Mouse (Mus musculus) megakaryocyte, adult 5-6 weeks (primary cell): ENCODE measurements around the gene Clec2d. TPM values are rescaled to one million over a fixed set of nuclear protein-coding genes. Genes with fewer than 3 reads are reported as not detected.
A peak's percentile ranks its signal among the peaks of the same experiment; 100 is the strongest.
"Not testable (repeated sequence)": the region's sequence is repeated elsewhere in the genome, so short reads cannot be mapped to it uniquely, and the experiment has no call there.

Experiments used
- ATAC-seq: 2 replicates; pipeline ENCODE4 v1.8.0; 2016; ENCODE audit warnings: mild to moderate bottlenecking, inconsistent platforms; ENCODE audit not compliant: poor library complexity, severe bottlenecking
- total RNA-seq, 2 experiments: library from RNA; stranded (forward) in 1 of 2; stranded (reverse) in 1 of 2; fragments of 153-499, 151-499 nt in 1 of 2; fragments of 221-1000, 200-1000 nt in 1 of 2; gene quantifications; 2 replicates each; pipeline versions ENCODE4 v1.2.3 to v1.2.4; 2015 to 2017

Gene Clec2d
- total RNA-seq, 2 experiments from 2014 or later, result 28.2 to 253 TPM

DNA sequence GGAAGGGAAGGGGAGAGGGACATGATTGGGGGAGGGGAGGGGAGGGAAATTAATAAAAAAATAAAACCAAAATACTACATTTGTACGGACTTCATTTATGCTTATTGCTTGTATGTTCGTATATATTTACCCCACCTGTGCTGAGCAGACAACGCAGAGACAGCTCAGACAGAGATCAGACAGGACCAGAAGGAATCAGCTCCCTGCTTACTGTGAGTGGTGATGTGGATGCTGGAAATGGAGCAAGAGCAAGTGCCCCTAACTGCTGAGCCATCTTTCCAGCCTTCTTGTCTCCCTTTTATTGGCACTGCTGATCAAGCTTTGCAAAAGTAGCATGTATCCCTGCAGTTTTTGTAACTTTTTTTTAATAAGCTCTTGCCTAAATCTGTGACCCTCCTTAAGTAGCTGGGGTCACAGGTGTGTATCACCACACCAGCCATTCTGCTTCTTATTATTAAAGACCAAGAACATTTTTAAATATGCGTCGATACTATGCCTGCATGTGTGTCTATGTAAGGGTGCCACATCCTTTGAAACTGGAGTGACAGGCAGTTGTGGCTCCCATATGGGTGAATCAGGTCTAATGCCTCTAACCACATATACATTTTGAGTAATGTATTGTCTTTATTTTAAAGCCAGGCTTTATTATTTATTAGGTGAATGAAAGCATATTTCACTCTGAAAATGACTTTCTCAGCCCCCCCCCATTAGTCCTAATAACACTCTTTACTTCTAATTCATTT is 6.2 kb downstream of the Clec2d start:
- no peak for ATAC-seq

DNA sequence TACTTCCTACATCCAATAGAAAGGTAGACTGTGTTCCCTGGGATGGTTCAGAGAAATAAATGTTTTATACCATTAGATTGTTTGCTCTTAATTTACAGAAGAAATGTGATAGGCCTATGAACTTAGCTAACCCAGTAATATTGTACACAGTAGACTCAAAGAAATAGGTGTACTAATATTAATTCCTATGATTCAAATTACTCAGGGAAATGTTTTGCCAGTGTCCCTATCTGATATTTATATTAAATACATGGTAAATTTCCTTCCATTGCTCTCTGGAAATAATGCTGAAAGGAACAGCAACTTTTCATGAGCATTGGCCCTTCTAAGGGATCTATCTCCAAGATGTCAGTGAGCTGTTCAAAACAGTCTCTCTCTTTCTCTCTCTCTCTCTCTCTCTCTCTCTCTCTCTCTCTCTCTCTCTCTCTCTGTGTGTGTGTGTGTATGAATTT is 6.8 kb downstream of the Clec2d start:
- no peak for ATAC-seq

DNA sequence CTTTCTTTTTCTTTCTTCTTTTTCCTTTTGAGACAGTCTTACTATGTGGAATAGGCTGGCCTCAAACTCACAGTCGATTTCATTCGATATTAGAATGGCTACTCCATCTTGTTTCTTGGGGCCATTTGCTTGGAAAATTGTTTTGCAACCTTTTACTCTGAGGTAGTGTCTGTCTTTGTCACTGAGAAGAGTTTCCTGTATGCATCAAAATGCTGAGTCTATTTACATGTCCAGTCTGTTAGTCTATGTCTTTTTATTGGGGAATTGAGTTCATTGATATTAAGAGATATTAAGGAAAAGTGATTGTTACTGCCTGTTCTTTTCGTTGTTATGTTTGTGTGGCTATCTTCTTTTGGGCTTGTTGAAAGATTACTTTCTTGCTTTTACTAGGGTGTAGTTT is 7.4 kb downstream of the Clec2d start:
- ATAC-seq, result not testable (repeated sequence)

DNA sequence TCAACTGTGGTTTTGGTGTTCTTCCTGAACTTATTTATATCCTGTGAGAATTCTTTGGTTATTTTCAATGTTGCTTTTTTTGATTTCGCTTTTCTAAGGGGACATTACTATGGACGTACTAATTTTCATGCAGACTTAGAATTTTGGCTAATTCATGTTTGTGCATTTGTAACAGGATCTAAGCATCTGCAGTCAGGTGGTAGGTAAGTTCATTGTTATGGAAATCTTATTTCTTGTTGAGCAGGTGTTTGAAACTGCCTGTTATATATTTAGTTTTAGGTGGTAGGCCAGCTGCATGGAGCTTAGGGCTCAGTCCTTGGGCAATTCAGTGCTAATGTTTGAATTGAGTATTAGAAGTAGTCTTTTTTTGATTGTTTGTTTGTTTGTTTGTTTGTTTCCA is 13.0 kb downstream of the Clec2d start:
- no peak for ATAC-seq

DNA sequence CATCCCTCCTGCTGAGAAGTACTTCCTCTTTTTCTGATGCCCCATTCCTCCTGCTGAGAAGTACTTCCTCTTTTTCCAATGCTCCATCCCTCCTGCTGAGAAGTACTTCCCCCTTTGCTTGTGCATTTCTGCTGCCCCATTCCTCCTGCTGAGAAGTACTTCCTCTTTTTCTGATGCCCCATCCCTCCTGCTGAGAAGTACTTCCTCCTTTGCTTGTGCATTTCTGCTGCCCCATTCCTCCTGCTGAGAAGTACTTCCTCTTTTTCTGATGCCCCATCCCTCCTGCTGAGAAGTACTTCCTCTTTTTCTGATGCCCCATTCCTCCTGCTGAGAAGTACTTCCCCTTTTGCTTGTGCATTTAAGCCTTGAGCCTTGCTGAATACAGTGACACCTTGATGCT is 19.7 kb downstream of the Clec2d start:
- not testable (repeated sequence) for ATAC-seq

DNA sequence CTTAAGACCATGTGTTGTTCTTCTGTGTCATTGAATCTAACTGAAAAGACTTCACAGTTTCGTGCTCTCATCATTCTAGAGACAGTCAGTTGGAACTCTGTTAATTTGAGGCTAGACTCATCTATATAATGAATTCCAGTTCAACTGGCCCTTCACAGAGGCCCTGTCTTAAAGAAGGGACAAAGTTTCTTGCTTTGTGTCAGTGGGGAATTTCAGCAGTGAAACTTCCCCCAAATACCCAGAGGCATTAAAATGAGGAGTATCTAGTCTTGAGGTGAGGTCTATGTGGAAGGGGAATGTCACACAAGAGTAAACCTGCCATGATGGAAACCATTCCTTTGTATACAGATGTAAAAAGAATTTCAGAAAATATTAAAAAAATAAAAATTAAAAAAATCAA is 21.9 kb downstream of the Clec2d start:
- ATAC-seq, result no peak

DNA sequence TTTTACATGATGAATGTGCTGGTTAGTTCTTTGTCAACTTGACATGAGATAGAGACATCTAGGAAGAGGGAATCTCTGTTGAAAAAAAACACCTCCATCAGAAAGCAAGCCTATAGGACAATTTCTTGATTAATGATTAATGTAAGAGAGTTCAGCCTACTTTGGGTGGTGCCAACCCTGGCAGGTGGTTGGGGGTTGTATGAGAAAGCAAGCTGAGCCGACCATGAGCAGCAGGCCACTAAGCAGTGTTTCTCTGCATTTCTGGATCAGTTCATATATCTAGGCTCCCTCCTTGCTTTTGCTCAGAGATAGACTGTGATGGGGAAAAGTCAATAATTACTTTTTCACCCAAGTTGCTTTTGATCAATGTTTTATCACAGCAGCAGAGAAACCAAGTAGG is 23.9 kb downstream of the Clec2d start:
- no peak for ATAC-seq

DNA sequence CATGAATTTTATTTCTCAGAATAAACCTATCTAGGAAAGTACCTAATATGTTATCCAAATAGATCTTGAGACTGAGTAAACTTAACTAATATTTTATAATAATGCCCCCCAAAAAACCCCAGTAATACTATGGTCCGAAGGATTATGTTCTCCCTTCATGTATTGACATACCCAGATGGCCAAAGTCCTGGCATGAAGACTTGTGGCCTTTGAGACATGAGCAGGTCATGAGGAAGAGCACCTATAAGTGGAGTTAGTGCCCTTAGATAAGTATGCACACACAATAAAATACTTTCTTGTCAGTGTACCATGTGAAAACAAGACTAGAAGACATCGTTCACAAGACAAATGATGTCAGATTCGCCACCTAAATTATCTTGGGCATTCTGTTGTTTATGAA is 24.4 kb downstream of the Clec2d start:
- no peak for ATAC-seq

DNA sequence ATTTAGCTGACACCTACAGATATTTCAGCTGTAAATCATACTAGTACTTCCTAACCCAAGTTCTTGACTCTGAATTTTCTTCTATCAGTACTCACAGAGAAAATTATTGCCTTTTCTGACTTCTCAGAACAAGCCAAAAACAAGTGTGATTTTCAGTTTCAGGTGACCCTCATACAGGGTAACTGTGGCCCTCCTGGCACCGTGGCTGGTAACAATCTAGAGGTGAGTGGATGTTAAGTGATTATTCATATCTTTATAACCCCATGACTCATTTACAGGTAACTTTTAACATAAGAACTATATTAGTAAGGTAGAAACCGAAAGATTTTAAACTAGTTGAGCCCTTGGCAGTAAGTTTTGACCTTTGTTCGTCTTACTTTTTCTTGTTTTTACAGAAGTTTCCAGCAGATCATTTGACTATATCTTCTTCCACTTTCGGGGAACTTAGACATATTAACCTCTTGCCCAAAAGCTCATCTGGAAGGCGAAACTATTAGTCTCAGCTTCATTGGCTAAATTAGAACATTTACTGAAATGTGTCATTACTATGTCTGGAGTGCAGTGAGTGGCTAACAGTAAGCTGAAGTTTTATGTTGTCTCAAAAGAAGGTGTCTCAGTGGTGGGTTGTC is 28.6 kb downstream of the Clec2d start:
- no peak for ATAC-seq

DNA sequence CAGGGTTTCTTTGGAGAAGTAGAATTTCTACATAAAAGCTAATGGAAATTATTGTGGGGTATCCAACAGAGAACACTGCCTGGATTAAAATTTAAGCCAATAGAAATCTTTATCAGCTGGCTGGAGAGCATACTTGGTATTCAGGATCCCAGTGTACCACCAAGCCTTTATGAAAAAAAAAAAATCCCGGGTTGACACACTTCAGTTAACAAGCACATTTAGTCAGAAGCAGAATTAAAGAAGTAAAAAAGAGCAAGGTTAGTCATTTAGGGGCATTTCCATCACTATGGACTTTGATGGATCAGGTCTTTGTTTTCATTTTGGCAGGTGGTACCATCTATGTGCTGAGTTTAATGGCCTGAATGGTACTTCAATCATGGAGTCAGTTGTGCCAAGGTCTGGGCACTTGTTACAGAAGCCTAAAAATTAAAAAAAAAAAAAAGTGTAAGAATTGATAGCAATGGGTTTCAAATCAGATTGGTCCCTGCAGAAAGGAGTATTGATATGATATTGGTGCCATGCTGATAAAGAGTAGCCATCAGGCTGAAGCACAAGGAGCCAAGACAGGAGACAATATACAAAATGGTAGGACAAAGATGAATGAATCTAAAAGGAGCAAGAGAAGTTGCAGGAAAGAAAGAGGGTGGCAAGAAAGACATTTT is 29.5 kb downstream of the Clec2d start:
- ATAC-seq, result no peak

DNA sequence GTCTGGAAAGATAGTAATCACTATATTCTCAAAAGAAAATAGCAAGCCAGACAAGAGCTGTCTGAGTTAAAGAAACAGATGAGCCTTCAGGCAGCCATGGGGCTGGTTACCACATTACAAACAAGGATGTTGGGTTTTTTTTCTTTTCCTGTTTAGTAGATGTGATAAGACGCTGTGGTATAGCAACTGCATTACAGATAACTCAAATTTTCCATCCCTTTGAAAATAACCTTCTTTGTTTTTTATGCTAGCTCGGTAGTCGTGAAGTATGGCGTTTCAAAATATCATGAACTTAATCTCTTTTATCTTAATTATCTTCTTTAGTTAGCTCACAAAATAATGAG is 30.0 kb downstream of the Clec2d start:
- peak; percentile 90 for ATAC-seq

DNA sequence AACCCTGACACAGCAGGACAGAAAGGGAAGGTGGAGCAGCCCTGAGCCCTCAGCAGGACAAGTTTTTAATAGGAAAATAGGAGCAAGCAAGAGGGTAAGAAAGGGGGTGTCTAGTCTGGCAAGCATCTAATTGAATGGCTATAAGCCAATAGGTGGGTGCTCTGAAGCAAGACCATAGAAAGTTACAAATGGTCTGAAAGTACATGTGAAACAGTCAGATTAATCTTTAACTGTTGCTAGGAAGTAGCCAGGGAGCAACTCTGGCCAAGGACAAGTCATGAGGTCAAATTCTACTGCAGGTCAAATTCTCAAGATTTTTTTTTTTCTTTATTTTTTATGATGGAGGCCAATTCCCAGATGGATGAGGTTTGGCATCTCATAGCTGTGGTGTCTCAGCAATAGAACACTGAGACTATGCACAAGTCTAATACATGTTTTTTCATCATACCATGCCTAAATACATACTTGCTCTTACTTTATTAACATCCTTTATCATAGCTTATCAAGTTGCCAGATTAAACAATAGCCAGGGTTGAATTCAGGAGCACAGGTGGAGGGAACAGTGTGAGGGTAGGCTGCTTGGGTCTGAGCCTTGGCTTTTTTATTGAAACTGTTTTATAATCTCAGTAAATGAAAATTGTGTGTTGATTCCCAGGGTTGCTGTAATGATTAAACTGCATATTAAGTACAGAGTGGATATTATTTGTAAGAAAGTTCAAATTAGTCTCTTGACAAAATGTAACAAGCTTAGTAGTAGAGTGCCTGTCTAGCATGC is 32.2 kb downstream of the Clec2d start:
- no peak for ATAC-seq

DNA sequence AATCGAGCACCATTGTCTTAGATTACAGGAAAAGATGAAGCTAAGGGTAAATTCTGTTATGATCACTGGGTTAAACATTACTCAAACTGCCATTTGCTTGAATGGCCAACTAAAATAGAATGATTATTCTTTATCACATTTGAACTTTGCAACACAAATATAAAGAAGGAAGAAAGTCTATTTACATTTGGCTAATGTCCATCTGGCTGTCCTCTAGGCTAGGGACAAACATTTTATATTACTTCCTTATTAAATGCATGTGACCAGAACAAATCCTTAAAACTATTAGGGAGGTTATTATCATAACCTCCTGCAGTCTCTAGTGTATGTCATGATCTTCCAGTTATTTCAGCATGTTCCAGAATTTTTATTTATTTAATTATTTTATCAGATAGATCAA is 33.1 kb downstream of the Clec2d start:
- no peak for ATAC-seq

DNA sequence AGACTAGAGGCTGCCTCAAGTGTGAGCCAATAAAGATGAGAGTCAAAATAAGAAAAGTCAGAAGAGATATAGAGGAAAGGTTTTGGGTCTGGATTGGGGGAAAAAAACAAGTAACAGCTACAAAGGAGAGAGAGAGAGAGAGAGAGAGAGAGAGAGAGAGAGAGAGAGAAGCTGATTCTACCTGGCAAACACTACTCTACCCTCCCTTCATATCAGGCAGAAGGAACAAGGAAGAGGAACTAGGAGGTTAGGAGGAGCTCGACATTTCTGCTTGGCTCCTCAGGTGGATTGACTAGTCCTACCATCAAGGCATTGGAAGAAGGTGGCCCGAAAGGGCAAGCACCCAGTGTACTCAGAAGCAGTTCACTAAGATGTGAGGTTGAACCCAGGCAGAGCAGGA is 33.8 kb downstream of the Clec2d start:
- 0 out of 2 replicates have a peak, but pooled peaks have one; percentile 31 for ATAC-seq

DNA sequence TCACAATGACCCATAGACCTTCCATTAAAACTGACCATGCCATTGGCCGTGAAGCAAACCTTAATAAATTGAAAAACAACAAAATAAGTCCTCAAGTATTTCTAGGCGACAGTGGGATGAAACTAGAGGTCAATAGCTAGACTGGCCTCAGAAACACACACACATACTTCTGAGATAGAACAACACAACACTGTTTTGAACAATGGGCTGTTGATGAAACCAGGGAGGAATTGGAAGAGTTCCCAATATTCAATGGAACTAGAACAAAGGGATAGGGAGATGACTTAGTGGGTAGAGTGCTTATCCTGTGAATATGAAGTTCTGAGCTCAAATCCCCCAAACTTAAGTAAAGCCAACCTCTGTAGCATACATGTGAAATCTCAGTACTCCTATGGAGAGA is 34.6 kb downstream of the Clec2d start:
- no peak for ATAC-seq

DNA sequence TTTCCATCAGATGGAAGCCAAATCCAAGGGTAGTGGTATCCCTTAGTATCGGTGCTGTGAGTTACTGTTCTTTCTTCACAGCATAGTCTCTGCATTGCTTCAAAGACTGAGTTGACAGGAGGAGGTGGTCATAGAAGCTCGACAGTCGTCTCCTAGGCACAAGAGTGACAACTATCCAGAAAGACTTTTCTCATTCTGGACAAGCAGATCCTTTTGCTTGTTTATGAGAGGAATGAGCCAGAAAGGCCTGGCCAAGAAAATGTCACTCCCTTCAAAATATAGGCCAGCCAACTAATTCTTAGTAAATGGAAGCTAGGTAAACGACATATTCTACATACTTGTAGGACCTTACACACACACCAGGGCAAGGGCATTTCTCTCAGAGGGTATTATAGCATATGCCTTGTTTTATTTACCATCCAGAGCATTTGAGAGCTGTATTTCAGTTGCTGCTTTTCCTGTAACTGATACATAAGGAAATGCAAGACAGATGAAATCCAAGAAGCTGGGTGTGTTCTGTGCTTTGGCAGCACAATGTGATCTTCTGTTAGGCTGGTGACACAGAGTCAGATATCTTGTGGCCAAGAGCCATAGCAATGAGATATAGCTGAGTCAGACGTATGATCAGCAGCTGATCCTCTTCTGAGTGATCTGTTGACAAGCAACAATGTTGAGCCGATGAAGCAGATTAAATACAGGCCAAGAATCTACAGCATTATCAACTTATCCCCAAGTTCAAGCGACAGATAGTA is 35.6 kb downstream of the Clec2d start:
- peak; percentile 55 for ATAC-seq

DNA sequence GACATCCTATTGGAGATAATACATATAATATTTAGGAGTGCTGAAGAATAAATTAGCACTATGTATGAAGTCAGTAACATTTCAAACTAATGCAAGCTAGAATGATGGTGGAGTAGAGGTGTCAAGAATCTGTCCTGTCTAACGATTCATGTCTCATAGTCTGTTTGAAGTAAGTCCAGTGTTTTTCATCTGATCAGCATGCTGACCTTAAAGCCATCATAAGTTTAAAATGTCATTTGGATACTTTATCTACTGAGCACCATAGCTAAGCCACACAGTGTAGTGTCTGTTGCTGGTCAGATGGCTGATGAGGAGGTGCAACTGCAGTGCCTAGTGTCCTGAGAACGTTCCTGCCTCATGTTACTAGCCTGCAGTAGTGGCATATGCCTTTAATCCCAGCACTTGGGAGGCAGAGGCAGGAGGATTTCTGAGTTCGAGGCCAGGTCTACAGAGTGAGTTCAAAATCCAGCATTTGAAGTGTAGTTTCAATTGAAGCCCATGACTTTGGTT is 36.4 kb downstream of the Clec2d start:
- no peak for ATAC-seq

DNA sequence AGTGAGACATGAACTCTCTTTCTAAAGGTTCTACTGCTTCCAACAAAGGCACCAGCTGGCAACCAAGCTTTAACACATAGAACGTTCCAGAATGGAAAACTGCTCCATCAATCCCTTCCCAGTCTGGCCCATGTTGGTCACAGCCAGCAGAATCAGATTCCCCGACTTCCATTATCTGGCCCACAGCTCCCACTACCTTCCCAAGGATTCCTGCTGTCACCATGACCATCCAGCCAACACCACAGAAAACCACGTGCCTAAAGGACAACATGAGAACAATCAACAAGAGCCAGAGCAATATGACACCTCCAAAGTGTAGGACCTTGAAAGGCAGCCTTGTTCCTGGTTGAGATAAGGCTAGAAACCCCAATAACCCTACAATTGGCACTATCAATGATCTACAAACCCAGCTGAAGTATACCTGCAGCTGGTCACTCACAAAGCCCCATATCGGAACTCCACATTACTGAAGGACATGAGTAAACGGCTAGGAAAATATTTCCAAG is 37.8 kb downstream of the Clec2d start:
- ATAC-seq, result no peak

DNA sequence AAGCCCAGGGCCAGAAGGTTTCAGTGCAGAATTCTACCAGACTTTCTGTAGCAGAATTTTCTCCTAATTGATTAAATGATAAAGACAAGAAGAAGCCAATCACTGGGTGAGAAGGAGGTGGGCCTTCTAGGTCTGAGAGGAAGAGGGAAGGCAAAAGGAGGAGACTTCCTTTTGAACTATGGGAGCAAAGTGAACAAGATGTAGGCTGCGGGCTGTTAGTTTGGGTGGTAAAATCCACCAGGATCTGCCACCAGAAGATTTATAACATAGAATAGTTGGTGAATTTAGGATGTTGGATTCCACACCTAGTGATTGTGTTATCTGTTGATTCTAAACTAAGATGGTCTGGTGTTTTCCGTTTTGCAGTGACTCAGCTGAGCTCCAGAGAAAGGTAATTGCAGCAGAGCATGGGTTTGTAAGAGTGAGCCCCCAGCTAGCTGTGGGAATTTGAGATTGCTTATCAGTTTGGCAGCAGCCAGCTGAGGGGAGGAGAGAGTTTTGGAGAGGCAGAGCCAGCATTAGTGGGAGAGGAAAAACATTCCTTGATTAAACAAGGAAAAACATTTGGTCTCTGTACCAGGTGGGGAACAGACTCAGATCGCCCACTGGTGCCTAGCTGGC is 39.6 kb downstream of the Clec2d start:
- ATAC-seq, result 0 out of 2 replicates have a peak, but pooled peaks have one; percentile 40

DNA sequence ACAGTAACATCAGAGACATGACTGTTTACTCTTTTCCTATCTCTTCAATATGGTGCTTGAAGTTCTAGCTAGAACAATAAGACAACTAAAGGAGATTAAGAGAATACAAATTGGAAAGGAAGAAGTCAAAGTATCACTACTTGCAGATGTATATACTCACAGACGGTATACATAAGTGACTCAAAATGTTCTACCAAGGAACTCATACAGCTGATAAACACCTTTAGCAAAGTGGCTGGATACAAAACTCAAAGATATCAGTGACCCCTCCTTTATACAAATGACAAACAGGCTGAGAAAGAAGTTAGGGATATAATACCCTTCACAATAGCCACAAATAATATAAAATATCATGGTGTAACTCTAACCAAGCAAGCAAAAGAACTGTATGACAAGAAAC is 40.6 kb downstream of the Clec2d start:
- ATAC-seq, result no peak
